Mouse (Mus musculus): ENCODE results near the gene Dnajb3. TPM values are rescaled to one million over a fixed set of nuclear protein-coding genes. Genes with fewer than 3 reads are reported as not detected.

Gene Dnajb3
- polyA plus RNA-seq, 1 experiment from 2014 or later = 13.5 TPM

GRCm38 (mm10) chr1:88240072-88240471 lies 34.5 kb upstream of the Dnajb3 start:
- Histone ChIP-seq H3K27me3 (no peaks in the 10 kb centered on the region), H3K9me3 (peaks cover 87% of the 10 kb centered on the region), H3K9ac (no peak overlapping the region), H3K4me3 (no peak overlapping the region), H3K4me1 (replicated peaks) (no peaks in the 10 kb centered on the region), H3K27ac (replicated peaks) (no peak overlapping the region), H3K4me2 (no peak overlapping the region), H3K36me3 (no peaks in the 10 kb centered on the region)
- 76% methylated on average over 5 of the region's 5 CpGs for WGBS
- no peak for ATAC-seq (ENCODE audit: low FRiP score, low read depth)

GRCm38 (mm10) chr1:88238771-88239170 lies 33.2 kb upstream of the Dnajb3 start:
- no peak overlapping the region for H3K9ac ChIP-seq
- H3K4me3 ChIP-seq = no peak overlapping the region
- no peaks in the 10 kb centered on the region for H3K4me1 ChIP-seq (replicated peaks)
- no peak for ATAC-seq (ENCODE audit: low FRiP score, low read depth)
- no peaks in the 10 kb centered on the region for H3K36me3 ChIP-seq
- no peak overlapping the region for H3K27ac ChIP-seq (replicated peaks)
- H3K4me2 ChIP-seq = no peak overlapping the region
- peaks cover 87% of the 10 kb centered on the region for H3K9me3 ChIP-seq
- H3K27me3 ChIP-seq = no peaks in the 10 kb centered on the region
- WGBS = 83% methylated on average over 6 of the region's 6 CpGs

- H3K9me3 ChIP-seq = peaks cover 92% of the 10 kb centered on the region
- ATAC-seq (ENCODE audit: low FRiP score, low read depth) = no peak
- no peaks in the 10 kb centered on the region for H3K4me1 ChIP-seq (replicated peaks)
- H3K36me3 ChIP-seq = no peaks in the 10 kb centered on the region
- H3K27me3 ChIP-seq = no peaks in the 10 kb centered on the region
- no peak overlapping the region for H3K27ac ChIP-seq (replicated peaks)
- H3K4me3 ChIP-seq = no peak overlapping the region
- H3K4me2 ChIP-seq = no peak overlapping the region
- H3K9ac ChIP-seq = no peak overlapping the region
- 82% methylated on average over 5 of the region's 5 CpGs for WGBS
These were observed 31.7 kb upstream of the Dnajb3 start for GRCm38 (mm10) chr1:88237311-88237710.

- no peaks in the 10 kb centered on the region for H3K27me3 ChIP-seq
- no peaks in the 10 kb centered on the region for H3K4me1 ChIP-seq (replicated peaks)
- H3K9ac ChIP-seq = no peak overlapping the region
- H3K4me2 ChIP-seq = no peak overlapping the region
- no peaks in the 10 kb centered on the region for H3K36me3 ChIP-seq
- 64% methylated on average over 4 of the region's 4 CpGs for WGBS
- ATAC-seq (ENCODE audit: low FRiP score, low read depth) = no peak
- no peak overlapping the region for H3K27ac ChIP-seq (replicated peaks)
- H3K9me3 ChIP-seq = peaks cover 95% of the 10 kb centered on the region
- H3K4me3 ChIP-seq = no peak overlapping the region
These were observed 30.4 kb upstream of the Dnajb3 start for GRCm38 (mm10) chr1:88235894-88236415.

- Histone ChIP-seq H3K4me2 (no peak overlapping the region), H3K27ac (replicated peaks) (no peak overlapping the region), H3K4me3 (no peak overlapping the region), H3K36me3 (no peaks in the 10 kb centered on the region), H3K9ac (no peak overlapping the region), H3K27me3 (no peaks in the 10 kb centered on the region), H3K4me1 (replicated peaks) (no peaks in the 10 kb centered on the region), H3K9me3 (peaks cover 95% of the 10 kb centered on the region)
- no peak for ATAC-seq (ENCODE audit: low FRiP score, low read depth)
- WGBS = 68% methylated on average over 11 of the region's 11 CpGs
These were observed 29.7 kb upstream of the Dnajb3 start for GRCm38 (mm10) chr1:88235046-88235893.

- H3K4me1 ChIP-seq (replicated peaks) = no peaks in the 10 kb centered on the region
- H3K27ac ChIP-seq (replicated peaks) = no peak overlapping the region
- H3K9ac ChIP-seq = no peak overlapping the region
- H3K4me2 ChIP-seq = no peak overlapping the region
- no peaks in the 10 kb centered on the region for H3K27me3 ChIP-seq
- H3K9me3 ChIP-seq = peaks cover 95% of the 10 kb centered on the region
- H3K36me3 ChIP-seq = no peaks in the 10 kb centered on the region
- 50% methylated on average over 5 of the region's 5 CpGs for WGBS
- no peak overlapping the region for H3K4me3 ChIP-seq
- ATAC-seq (ENCODE audit: low FRiP score, low read depth) = no peak
These were observed 29.1 kb upstream of the Dnajb3 start for GRCm38 (mm10) chr1:88234646-88235045.

- WGBS = 61% methylated on average over 4 of the region's 4 CpGs
These were observed 28.6 kb upstream of the Dnajb3 start for GRCm38 (mm10) chr1:88234248-88234610.

GRCm38 (mm10) chr1:88233421-88234247 lies 28.1 kb upstream of the Dnajb3 start:
- 68% methylated on average over 14 of the region's 14 CpGs for WGBS
- H3K4me3 ChIP-seq = no peak overlapping the region

More at GRCm38 (mm10) chr1:88234248-88234610, 28.6 kb upstream of the Dnajb3 start:
- H3K4me3 ChIP-seq = no peak overlapping the region
- no peak for ATAC-seq (ENCODE audit: low FRiP score, low read depth)
- no peak overlapping the region for H3K9ac ChIP-seq
- H3K4me2 ChIP-seq = no peak overlapping the region
- H3K27me3 ChIP-seq = no peaks in the 10 kb centered on the region
- no peak overlapping the region for H3K27ac ChIP-seq (replicated peaks)
- H3K4me1 ChIP-seq (replicated peaks) = no peaks in the 10 kb centered on the region
- peaks cover 95% of the 10 kb centered on the region for H3K9me3 ChIP-seq
- no peaks in the 10 kb centered on the region for H3K36me3 ChIP-seq

GRCm38 (mm10) chr1:88232664-88233380 lies 27.2 kb upstream of the Dnajb3 start:
- Histone ChIP-seq H3K4me2 (no peak overlapping the region), H3K4me3 (no peak overlapping the region), H3K36me3 (no peaks in the 10 kb centered on the region), H3K9me3 (peaks cover 95% of the 10 kb centered on the region), H3K27ac (replicated peaks) (no peak overlapping the region), H3K27me3 (no peaks in the 10 kb centered on the region), H3K4me1 (replicated peaks) (no peaks in the 10 kb centered on the region), H3K9ac (no peak overlapping the region)
- WGBS = 55% methylated on average over 3 of the region's 3 CpGs
- no peak for ATAC-seq (ENCODE audit: low FRiP score, low read depth)

More at GRCm38 (mm10) chr1:88233421-88234247, 28.1 kb upstream of the Dnajb3 start:
- Histone ChIP-seq H3K9me3 (peaks cover 95% of the 10 kb centered on the region), H3K9ac (no peak overlapping the region), H3K27ac (replicated peaks) (no peak overlapping the region), H3K27me3 (no peaks in the 10 kb centered on the region), H3K4me2 (no peak overlapping the region), H3K36me3 (no peaks in the 10 kb centered on the region), H3K4me1 (replicated peaks) (no peaks in the 10 kb centered on the region)
- ATAC-seq (ENCODE audit: low FRiP score, low read depth) = 0 out of 2 replicates have a peak, but pooled peaks have one; percentile 2

GRCm38 (mm10) chr1:88231803-88232499 lies 26.4 kb upstream of the Dnajb3 start:
- H3K9me3 ChIP-seq = peaks cover 96% of the 10 kb centered on the region
- no peaks in the 10 kb centered on the region for H3K27me3 ChIP-seq
- H3K4me2 ChIP-seq = no peak overlapping the region
- H3K36me3 ChIP-seq = no peaks in the 10 kb centered on the region
- H3K4me1 ChIP-seq (replicated peaks) = no peaks in the 10 kb centered on the region
- no peak overlapping the region for H3K4me3 ChIP-seq
- no peak for ATAC-seq (ENCODE audit: low FRiP score, low read depth)
- H3K9ac ChIP-seq = no peak overlapping the region
- WGBS = 67% methylated on average over 7 of the region's 7 CpGs
- H3K27ac ChIP-seq (replicated peaks) = no peak overlapping the region

All from hindbrain, embryonic 15.5 days (tissue).